Mouse (Mus musculus) megakaryocyte progenitor cell, adult 5-6 weeks (primary cell): Measurements from ENCODE around the gene Opn4. TPM values are rescaled to one million over a fixed set of nuclear protein-coding genes. Genes with fewer than 3 reads are reported as not detected.

Experiments
- ATAC-seq: replicated peaks from 2 replicates; pipeline ENCODE4 v1.8.0; 2016; ENCODE audit warnings: mild to moderate bottlenecking, moderate TSS enrichment, inconsistent platforms; ENCODE audit not compliant: poor library complexity
- total RNA-seq, 2 experiments: library from RNA; stranded (forward) in 1 of 2; stranded (reverse) in 1 of 2; fragments of 157-497, 149-512 nt in 1 of 2; fragments of 200-1000 nt in 1 of 2; gene quantifications; 2 replicates each; pipeline versions ENCODE4 v1.2.3 to v1.2.4; 2015 to 2017

Opn4 gene
- total RNA-seq, 2 experiments from 2014 or later: not detected

GRCm38 (mm10) chr14:34591741-34592535 is 8.0 kb downstream of the Opn4 start:
- no peak for ATAC-seq

- ATAC-seq: no peak
Measured at GRCm38 (mm10) chr14:34590743-34591675, 8.9 kb downstream of the Opn4 start.

GRCm38 (mm10) chr14:34590017-34590570 is 9.8 kb downstream of the Opn4 start:
- ATAC-seq: no peak

GRCm38 (mm10) chr14:34589185-34589713 is 10.7 kb downstream of the Opn4 start:
- ATAC-seq: no peak

GRCm38 (mm10) chr14:34588498-34588897 is 11.4 kb downstream of the Opn4 start, which contains the start of gene Ldb3:
TSS of gene Ldb3 (minus strand) at chr14:34588682.
- ATAC-seq: no peak

GRCm38 (mm10) chr14:34588005-34588404 is 11.9 kb downstream of the Opn4 start:
- no peak for ATAC-seq

GRCm38 (mm10) chr14:34586871-34587270 is 13.1 kb downstream of the Opn4 start:
- no peak for ATAC-seq

- ATAC-seq: no peak
Measured at GRCm38 (mm10) chr14:34585358-34586105, 14.4 kb downstream of the Opn4 start.

- ATAC-seq: no peak
Measured at GRCm38 (mm10) chr14:34582740-34583427, 17.1 kb downstream of the Opn4 start.

- no peak for ATAC-seq
Measured at GRCm38 (mm10) chr14:34576858-34577257, 23.1 kb downstream of the Opn4 start.

- ATAC-seq: peak; percentile 32; the same call in 1 of the 2 replicates
Measured at GRCm38 (mm10) chr14:34574068-34574467, 25.9 kb downstream of the Opn4 start.

GRCm38 (mm10) chr14:34573348-34573913 is 26.5 kb downstream of the Opn4 start:
- no peak for ATAC-seq

- ATAC-seq: no peak
Measured at GRCm38 (mm10) chr14:34571610-34572387, 28.1 kb downstream of the Opn4 start.

- ATAC-seq: no peak
Measured at GRCm38 (mm10) chr14:34570903-34571302, 29.0 kb downstream of the Opn4 start.

GRCm38 (mm10) chr14:34570294-34570693 is 29.6 kb downstream of the Opn4 start:
- ATAC-seq: peak; percentile 84

GRCm38 (mm10) chr14:34569534-34570194 is 30.3 kb downstream of the Opn4 start:
- ATAC-seq: no peak

- no peak for ATAC-seq
Measured at GRCm38 (mm10) chr14:34568626-34569025, 31.3 kb downstream of the Opn4 start.

GRCm38 (mm10) chr14:34567697-34568096 is 32.2 kb downstream of the Opn4 start:
- no peak for ATAC-seq
